Mouse (Mus musculus) bone marrow macrophage, adult 2 months (primary cell): ENCODE measurements around the gene Gm6367. TPM values are rescaled to one million over a fixed set of nuclear protein-coding genes. Genes with fewer than 3 reads are reported as not detected.
"Not testable (repeated sequence)": the region's sequence is repeated elsewhere in the genome, so short reads cannot be mapped to it uniquely, and the experiment has no call there.

Experiments used
- H3K27ac ChIP-seq: 2 replicates; pipeline ENCODE4 v1.5.1; 2012; ENCODE audit warnings: low read depth, low read length; ENCODE audit not compliant: insufficient read depth
- H3K4me1 ChIP-seq: 2 replicates; pipeline ENCODE4 v1.6.1; 2012; ENCODE audit warnings: low read length; ENCODE audit not compliant: control insufficient read depth, insufficient read depth
- H3K4me3 ChIP-seq: 2 replicates; pipeline ENCODE4 v1.5.1; 2012; ENCODE audit warnings: mild to moderate bottlenecking, low read length, moderate library complexity; ENCODE audit not compliant: insufficient read depth
- polyA plus RNA-seq: library from polyadenylated mRNA; stranded (reverse); fragments of >200 nt; gene quantifications from 2 replicates; pipeline ENCODE4 v1.2.4, GENCODE M21; 2012; ENCODE audit not compliant: missing spikeins, insufficient read depth, insufficient read length

The Gm6367 gene
- polyA plus RNA-seq: not detected in 2 replicates

- not testable (repeated sequence) for H3K4me3 ChIP-seq, H3K27ac ChIP-seq, H3K4me1 ChIP-seq
Observed at GRCm38 (mm10) chr5:94988326-94988725, at the start of gene Gm6367. Gm6367 (plus strand) TSS chr5:94988626.

Other genes starting within 250 kb of the Gm6367 start
- gene Gm3183, start 123.2 kb upstream of the Gm6367 start, polyA plus RNA-seq: 0.43 TPM in 1 of 2 replicates, not detected in the other
- not detected in 2 replicates for gene Gm7942, start 118.3 kb downstream of the Gm6367 start, polyA plus RNA-seq
- 0.47 TPM in 1 of 2 replicates, not detected in the other for gene Gm16513, start 194.0 kb downstream of the Gm6367 start, polyA plus RNA-seq